Mouse (Mus musculus) kidney, embryonic 16.5 days (tissue): ENCODE data around the gene Nmb. TPM values are rescaled to one million over a fixed set of nuclear protein-coding genes. Genes with fewer than 3 reads are reported as not detected.
A peak's percentile ranks its signal among the peaks of the same experiment; 100 is the strongest.
"Not testable (repeated sequence)": the region's sequence is repeated elsewhere in the genome, so short reads cannot be mapped to it uniquely, and the experiment has no call there.

Experiments used
- ATAC-seq: fragments of 200-750 bp; cut with Nextera tagmentation; 2 replicates; pipeline ENCODE4 v1.8.0; 2017; ENCODE audit warnings: moderate TSS enrichment; ENCODE audit not compliant: low FRiP score, low TSS enrichment
- H3K27ac ChIP-seq: fragments of 300-500 bp; sonication (generic); 2 replicates; pipeline ENCODE4 v1.5.1; 2014; ENCODE audit warnings: low read length
- H3K27me3 ChIP-seq: fragments of 300-500 bp; sonication (generic); 2 replicates; pipeline ENCODE4 v1.6.1; 2014; ENCODE audit warnings: low read length, control low read depth, mixed read lengths; ENCODE audit not compliant: insufficient read depth
- H3K36me3 ChIP-seq: fragments of 300-500 bp; sonication (generic); 2 replicates; pipeline ENCODE4 v1.6.1; 2014; ENCODE audit warnings: low read length, control low read depth, mixed read lengths; ENCODE audit not compliant: insufficient read depth
- H3K4me1 ChIP-seq: fragments of 300-500 bp; sonication (generic); 2 replicates; pipeline ENCODE4 v1.6.1; 2014; ENCODE audit warnings: low read length, control low read depth, mixed read lengths; ENCODE audit not compliant: insufficient read depth
- H3K4me2 ChIP-seq: fragments of 300-500 bp; sonication (generic); replicated peaks from 2 replicates; pipeline ENCODE4 v1.6.1; 2014; ENCODE audit warnings: low read depth, low read length
- H3K4me3 ChIP-seq: fragments of 300-500 bp; sonication (generic); 2 replicates; pipeline ENCODE4 v1.5.1; 2014; ENCODE audit warnings: mild to moderate bottlenecking, low read length
- H3K9ac ChIP-seq: fragments of 300-500 bp; sonication (generic); replicated peaks from 2 replicates; pipeline ENCODE4 v1.6.1; 2014; ENCODE audit warnings: low read length
- H3K9me3 ChIP-seq: fragments of 300-500 bp; sonication (generic); 2 replicates; pipeline ENCODE4 v1.6.1; 2016; ENCODE audit warnings: low read length, control low read depth
- WGBS: fragments of 180-500 bp; shearing (Covaris S2); extraction: QIAGEN DNeasy Blood & Tissue Kit; methylation state at CpG from one replicate; pipeline ENCODE4 v1.1.7; 2014; 5-methylcytosine and 5-hydroxymethylcytosine counted together
- polyA plus RNA-seq: library from polyadenylated mRNA; unstranded; fragments of >200 nt; fragmentation: Nextera tagmentation; extraction: Ambion mirVana; gene quantifications from 2 replicates; pipeline ENCODE4 v1.2.1, GENCODE M21; 2015

Nmb gene
- polyA plus RNA-seq = 9.0 TPM in 2 replicates

DNA sequence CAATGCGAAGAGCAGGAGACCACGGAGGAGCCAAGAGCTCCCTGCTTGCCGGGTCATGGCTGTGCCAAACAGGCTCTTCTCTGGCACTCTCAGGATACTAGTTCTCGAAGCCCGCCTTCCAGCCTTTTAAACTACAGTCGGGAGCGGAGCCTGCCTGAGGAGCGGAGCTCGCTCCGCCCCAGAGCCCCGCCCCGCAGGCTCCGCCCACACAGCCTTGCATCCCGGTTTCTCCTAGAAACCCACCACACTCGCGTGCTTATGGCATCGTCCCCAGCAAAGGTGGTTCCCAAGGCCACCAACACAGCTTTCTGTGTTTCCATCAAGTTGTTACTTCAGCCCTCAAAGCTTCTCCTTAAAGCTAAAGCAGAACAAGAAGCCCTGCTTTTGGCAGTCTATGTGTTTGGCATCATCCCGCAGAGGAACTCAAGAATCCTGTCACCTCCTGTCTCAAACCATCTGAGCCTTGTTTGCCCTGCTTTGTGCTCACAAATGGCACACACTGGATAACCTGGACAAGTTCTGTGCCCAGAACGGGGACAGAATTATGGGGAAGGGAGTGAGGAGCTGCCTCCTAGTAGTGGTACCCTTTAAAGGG is at the start of gene Nmb:
Gene Nmb, minus strand, starts transcription at position 156 of the 595 bp plus-strand sequence.
- no peaks in the 10 kb centered on the region for H3K9me3 ChIP-seq
- peaks cover 19% of the 10 kb centered on the region for H3K4me1 ChIP-seq
- H3K27me3 ChIP-seq = no peaks in the 10 kb centered on the region
- ATAC-seq = peak; percentile 57
- no peak within 1 kb of the TSS for H3K27ac ChIP-seq
- H3K9ac ChIP-seq = peak within 1 kb of the TSS; percentile 70
- H3K4me3 ChIP-seq = peak within 1 kb of the TSS; percentile 51
- H3K4me2 ChIP-seq = peak within 1 kb of the TSS; percentile 91
- 3% methylated on average over 19 of the region's 19 CpGs for WGBS
- H3K36me3 ChIP-seq = 0 out of 2 replicates have a peak, but pooled peaks cover 5% of the 10 kb centered on the region

DNA sequence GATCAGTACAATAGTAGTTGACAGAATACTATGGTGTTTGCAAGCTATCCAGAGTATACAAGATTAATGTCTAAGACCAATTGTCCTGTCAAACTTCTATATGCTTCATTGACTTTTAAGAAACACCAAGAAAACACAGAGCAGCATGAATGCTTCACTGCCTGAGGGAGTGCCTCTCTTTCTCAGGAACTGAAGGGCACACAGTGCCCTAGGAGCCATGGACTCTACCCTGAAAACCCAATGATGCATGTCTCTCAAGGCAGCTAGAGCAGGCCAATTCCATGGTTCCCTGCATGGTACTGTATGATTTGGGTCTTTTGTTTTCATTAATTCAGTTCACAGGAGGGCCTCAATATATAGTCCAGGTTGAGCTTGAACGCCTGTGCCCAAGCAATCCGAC is 49.4 kb upstream of the Nmb start:
- Histone ChIP-seq H3K9ac (no peak overlapping the region), H3K4me3 (no peak overlapping the region), H3K27me3 (no peaks in the 10 kb centered on the region), H3K9me3 (no peaks in the 10 kb centered on the region), H3K27ac (peak overlapping the region; percentile 58; the same call in 1 of the 2 replicates), H3K4me1 (no peaks in the 10 kb centered on the region), H3K4me2 (no peak overlapping the region), H3K36me3 (no peaks in the 10 kb centered on the region)
- 47% methylated on average over 2 of the region's 2 CpGs for WGBS
- ATAC-seq = peak; percentile 91

DNA sequence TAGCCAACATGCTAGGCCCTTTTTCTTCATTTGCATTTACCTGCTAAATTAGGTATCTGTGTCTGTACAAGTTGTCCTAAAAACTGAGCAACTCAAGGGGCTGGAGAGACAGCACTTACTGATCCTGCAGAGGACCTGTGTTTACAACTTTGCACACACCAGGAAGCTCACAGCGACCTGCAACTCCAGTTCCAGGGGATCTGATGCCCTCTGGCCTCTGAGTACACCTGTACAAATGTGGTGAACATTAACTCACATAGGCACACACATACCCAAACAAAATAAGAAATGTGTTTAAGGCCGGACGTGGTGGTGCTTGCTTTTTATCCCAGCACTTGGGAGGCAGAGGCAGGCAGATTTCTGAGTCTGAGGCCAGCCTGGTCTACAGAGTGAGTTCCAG is 47.3 kb upstream of the Nmb start:
- H3K9me3 ChIP-seq = no peaks in the 10 kb centered on the region

DNA sequence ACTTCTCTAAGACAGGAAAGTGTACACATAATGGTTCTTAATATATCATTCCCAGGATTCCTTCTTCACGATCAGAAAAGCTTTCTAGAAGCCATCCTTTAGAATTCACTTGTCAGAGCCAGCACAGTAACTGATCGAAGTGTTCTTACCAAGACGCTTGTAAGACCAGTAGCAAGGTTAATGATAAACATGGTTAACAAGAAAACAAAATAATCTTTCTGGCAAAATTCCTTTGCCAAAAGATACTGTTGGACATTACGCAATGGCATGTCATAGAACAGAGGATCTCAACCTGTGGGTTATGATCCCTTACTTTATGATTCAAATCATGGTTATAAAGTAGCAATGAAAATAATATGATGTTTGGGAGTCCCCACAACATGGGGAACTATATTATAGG is 46.6 kb upstream of the Nmb start:
- Histone ChIP-seq H3K27me3 (no peaks in the 10 kb centered on the region), H3K4me3 (no peak overlapping the region), H3K9ac (no peak overlapping the region), H3K4me2 (no peak overlapping the region), H3K4me1 (peaks cover 3% of the 10 kb centered on the region; the same call in 1 of the 2 replicates), H3K9me3 (no peaks in the 10 kb centered on the region), H3K27ac (no peak overlapping the region), H3K36me3 (no peaks in the 10 kb centered on the region)
- ATAC-seq = no peak
- 80% methylated on average over 4 of the region's 4 CpGs for WGBS

More for the DNA sequence above, 47.3 kb upstream of the Nmb start:
- Histone ChIP-seq H3K36me3 (no peaks in the 10 kb centered on the region), H3K4me1 (no peaks in the 10 kb centered on the region), H3K9ac (no peak overlapping the region), H3K27ac (no peak overlapping the region), H3K27me3 (no peaks in the 10 kb centered on the region), H3K4me3 (no peak overlapping the region), H3K4me2 (no peak overlapping the region)
- 64% methylated on average over 3 of the region's 3 CpGs for WGBS
- no peak for ATAC-seq

DNA sequence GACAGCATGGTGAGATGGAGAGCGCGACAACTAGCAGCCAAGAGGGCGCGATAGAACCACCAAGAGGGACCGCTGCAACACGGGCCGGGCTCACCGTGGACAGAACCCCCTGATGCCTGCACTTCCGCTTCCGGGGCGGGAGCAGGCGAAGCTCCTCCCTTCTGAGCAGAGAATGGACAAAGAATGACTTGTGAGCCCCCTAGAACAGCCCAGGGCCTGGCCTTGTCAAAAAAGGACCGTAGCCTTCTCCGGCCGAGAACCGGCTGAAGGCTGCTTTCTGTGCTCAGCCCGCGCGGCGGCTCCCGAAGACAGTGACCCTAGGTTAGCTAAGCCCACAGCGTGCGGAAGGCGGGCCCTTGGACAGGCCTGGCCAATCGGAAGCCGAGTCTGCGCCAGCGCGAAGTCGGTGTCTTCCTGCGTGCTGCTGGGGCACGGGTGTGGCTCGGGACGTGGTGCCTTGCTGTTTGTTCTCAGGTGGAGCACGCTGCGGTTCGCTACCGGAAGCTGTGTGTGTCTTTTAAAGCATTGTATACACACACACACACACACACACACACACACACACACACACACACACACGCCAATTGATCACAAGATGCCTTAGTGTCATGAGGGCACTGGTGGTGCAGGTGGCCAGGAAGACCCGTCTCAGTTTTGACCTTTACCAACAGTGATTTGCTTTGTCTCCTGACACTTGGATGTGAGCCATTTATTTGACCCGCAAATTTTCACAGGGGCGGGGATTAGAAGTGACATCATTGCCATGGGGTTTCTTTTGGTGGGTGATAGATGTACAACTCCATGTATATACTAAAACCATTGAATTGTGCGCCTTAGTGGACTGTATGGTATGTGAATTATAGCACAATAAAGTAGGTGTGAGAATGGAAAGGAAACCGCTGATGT is 42.8 kb upstream of the Nmb start, which contains the start of gene Sec11a:
Gene Sec11a, minus strand, starts transcription at position 336 of the 906 bp plus-strand sequence.
- 1% methylated on average over 44 of the region's 44 CpGs for WGBS
- H3K27me3 ChIP-seq = no peaks in the 10 kb centered on the region
- H3K9ac ChIP-seq = peak within 1 kb of the TSS; percentile 88
- H3K27ac ChIP-seq = peak within 1 kb of the TSS; percentile 99
- ATAC-seq = peak; percentile 99
- H3K4me2 ChIP-seq = peak within 1 kb of the TSS; percentile 69
- no peaks in the 10 kb centered on the region for H3K9me3 ChIP-seq
- H3K36me3 ChIP-seq = peaks cover 8% of the 10 kb centered on the region; the same call in 1 of the 2 replicates
- peaks cover 8% of the 10 kb centered on the region; the same call in 1 of the 2 replicates for H3K4me1 ChIP-seq
- peak within 1 kb of the TSS; percentile 86 for H3K4me3 ChIP-seq

DNA sequence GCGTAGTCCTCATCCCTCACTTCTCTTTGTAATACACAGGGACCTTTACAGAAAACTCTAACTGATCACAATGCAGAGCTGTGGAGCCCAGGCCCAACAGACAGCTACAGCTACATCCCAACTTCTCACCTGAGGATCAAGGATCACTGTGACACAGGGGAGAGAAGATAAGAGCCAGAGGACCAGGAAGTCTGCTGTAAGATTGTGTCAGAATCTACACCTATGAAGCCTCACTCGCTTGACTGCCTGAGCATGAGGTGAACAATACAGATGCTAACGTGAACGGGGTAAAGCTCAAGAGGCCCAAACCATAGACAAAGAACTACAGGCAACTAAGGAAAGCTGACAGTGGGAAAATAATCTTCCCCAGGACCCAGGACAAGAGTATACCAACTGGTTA is 34.9 kb upstream of the Nmb start:
- Histone ChIP-seq H3K4me3 (no peak overlapping the region), H3K4me1 (peaks cover 4% of the 10 kb centered on the region; the same call in 1 of the 2 replicates), H3K27ac (no peak overlapping the region), H3K27me3 (no peaks in the 10 kb centered on the region), H3K36me3 (peaks cover 9% of the 10 kb centered on the region; the same call in 1 of the 2 replicates), H3K9me3 (no peaks in the 10 kb centered on the region), H3K4me2 (no peak overlapping the region), H3K9ac (no peak overlapping the region)
- ATAC-seq = no peak
- 87% methylated on average over 4 of the region's 4 CpGs for WGBS

DNA sequence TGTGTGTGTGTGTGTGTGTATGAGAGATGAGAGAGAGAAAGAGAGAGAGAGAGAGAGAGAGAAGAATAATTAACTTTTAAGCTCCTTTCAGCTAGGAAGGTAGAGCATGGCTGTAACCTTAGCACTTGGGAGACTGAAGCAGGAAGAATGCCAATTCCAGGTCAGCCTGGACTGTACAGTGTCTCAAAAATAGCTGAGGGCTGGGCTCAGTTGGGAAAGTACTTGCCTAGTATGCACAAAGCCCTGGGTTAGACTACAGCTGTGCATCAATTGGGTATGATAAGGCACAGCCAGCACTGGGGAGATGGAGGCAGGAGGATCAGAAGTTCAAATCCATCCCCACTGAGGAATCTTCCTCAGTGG is 32.4 kb upstream of the Nmb start:
- not testable (repeated sequence) for H3K27me3 ChIP-seq, H3K4me2 ChIP-seq, H3K27ac ChIP-seq, H3K4me1 ChIP-seq, H3K9me3 ChIP-seq, H3K4me3 ChIP-seq, H3K9ac ChIP-seq
- ATAC-seq = 0 out of 2 replicates have a peak, but pooled peaks have one; percentile 42
- peaks cover 15% of the 10 kb centered on the region; the same call in 1 of the 2 replicates for H3K36me3 ChIP-seq

DNA sequence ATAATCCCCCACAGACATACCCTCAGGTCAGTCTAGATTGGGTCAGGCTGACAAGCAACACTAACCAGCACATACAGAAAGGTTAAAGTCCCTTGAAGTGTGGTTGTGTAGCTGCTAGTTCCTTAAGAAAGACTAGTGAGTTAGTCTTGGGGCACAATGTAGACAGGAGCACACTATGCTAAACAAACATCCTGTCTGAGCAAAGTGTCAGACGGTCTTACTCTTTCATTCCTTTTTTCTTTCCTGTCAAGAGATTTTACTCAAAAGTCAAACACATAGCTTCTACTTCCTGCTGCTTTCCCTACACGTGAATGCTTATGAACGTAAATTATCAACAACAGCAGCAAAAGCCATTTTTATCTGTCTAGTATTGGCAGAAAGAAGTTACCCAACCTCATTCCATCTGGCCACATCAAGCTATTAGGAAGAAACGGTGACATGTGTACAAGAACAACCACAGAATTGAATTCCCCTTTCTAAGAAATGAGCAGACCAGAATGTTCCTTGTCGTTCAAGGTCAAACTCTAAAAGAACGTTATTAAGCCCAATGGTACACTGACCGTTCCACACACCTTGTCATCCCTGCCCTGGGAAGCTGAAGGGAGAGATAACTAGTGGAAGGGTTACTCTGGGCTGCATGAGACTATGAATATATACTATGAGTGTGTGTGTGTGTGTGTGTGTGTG is 31.9 kb upstream of the Nmb start:
- not testable (repeated sequence) for H3K27me3 ChIP-seq, H3K4me3 ChIP-seq

DNA sequence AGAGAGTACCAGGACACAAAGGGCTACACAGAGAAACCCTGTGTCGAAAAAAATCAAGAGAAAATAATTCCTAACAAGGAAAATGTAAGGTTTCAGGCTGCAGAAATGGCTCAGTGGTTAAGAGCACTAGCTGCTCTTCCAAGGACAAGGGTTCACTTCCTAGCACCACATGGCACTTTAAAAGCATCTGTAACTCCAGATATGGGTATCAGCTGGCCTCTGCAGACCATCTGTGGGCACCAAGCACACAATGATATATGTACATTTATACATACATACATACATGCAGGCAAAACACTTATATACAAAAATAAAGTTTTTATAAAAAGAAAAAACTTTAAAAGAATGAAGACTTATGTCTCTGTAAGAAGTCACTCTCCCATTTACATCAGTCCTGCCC is 31.0 kb upstream of the Nmb start:
- H3K4me1 ChIP-seq = peaks cover 4% of the 10 kb centered on the region; the same call in 1 of the 2 replicates
- ATAC-seq = no peak
- no peak overlapping the region for H3K9ac ChIP-seq

More for the DNA sequence above, 31.9 kb upstream of the Nmb start:
- 0 out of 2 replicates have a peak, but pooled peaks have one; percentile 35 for ATAC-seq
- not testable (repeated sequence) for H3K9me3 ChIP-seq, H3K4me1 ChIP-seq, H3K27ac ChIP-seq, H3K9ac ChIP-seq, H3K4me2 ChIP-seq
- H3K36me3 ChIP-seq = peaks cover 18% of the 10 kb centered on the region; the same call in 1 of the 2 replicates
- 56% methylated on average over 7 of the region's 7 CpGs for WGBS

More for the DNA sequence above, 31.0 kb upstream of the Nmb start:
- no peak overlapping the region for H3K27ac ChIP-seq
- no peak overlapping the region for H3K4me2 ChIP-seq
- no peak overlapping the region for H3K4me3 ChIP-seq
- H3K36me3 ChIP-seq = peaks cover 24% of the 10 kb centered on the region; the same call in 1 of the 2 replicates
- no peaks in the 10 kb centered on the region for H3K9me3 ChIP-seq
- no peaks in the 10 kb centered on the region for H3K27me3 ChIP-seq
- 100% methylated on average over 1 of the region's 1 CpGs for WGBS
